Mouse (Mus musculus) kidney, adult 2 months (tissue): Measurements from ENCODE around the gene Cnr2.

Experiments
- CTCF ChIP-seq: fragments of 200-500 bp; conservative IDR thresholded peaks from 2 replicates; pipeline ENCODE4 v1.5.1; 2011; ENCODE audit warnings: low read depth, mild to moderate bottlenecking, control low read depth, low read length, moderate library complexity, mixed read lengths; ENCODE audit not compliant: insufficient read depth, insufficient read length
- POLR2A ChIP-seq: fragments of 200-500 bp; IDR thresholded peaks from one replicate; pipeline ENCODE4 v1.6.1; 2011; ENCODE audit warnings: low read depth, low read length, control low read depth

GRCm38 (mm10) chr4:135946659-135947301, 51.6 kb downstream of the Cnr2 start:
- TF ChIP-seq CTCF (no peak), POLR2A (no peak)
